ENCODE assay signal across 20 mouse cellular contexts in genomic region chr3:137594332-137594905, GRCm38 (mm10). TPM values are rescaled to one million over a fixed set of nuclear protein-coding genes. Genes with fewer than 3 reads are reported as not detected.
DNase-seq lines count a peak whose midpoint lies in the region; ATAC-seq and TF ChIP-seq lines count a peak whose summit lies in the region.
"Had no signal": no experiment of that assay in that cellular context is flagged by ENCODE, and none has a peak within 500 bp of the region (broad histone marks: within the 10 kb centered on the region; RNA-seq: fewer than 3 reads in every experiment).

No protein-coding gene starts in this region.

- H3K9me3 ChIP-seq in forebrain, embryonic 11.5 days (ENCODE audit: control insufficient read depth, low read length): no peaks in the 10 kb centered on the region
- H3K9me3 ChIP-seq in forebrain, embryonic 12.5 days: no peaks in the 10 kb centered on the region
- no peaks in the 10 kb centered on the region for H3K9me3 ChIP-seq in midbrain, embryonic 11.5 days (ENCODE audit: control insufficient read depth, low read length)
- no peaks in the 10 kb centered on the region for H3K9me3 ChIP-seq in midbrain, embryonic 16.5 days (replicated peaks; ENCODE audit: control insufficient read depth, low read length, poor library complexity, severe bottlenecking)
- H3K9me3 ChIP-seq: embryonic facial prominence, embryonic 13.5 days; heart, embryonic 15.5 days; hindbrain, embryonic 10.5 days had no signal

- peak; percentile 44 for DNase-seq in forebrain, embryonic 11.5 days (ENCODE audit: low spot score)
- peak; percentile 68 for DNase-seq in brain, embryonic 14.5 days (ENCODE audit: low read depth)
- peak; percentile 79 for DNase-seq in midbrain, embryonic 11.5 days (ENCODE audit: low spot score, missing footprints)
- no peak for DNase-seq in cerebellum, postnatal 36 days
- DNase-seq: adrenal gland, adult 2 months; adrenal gland, postnatal 25 days; cerebellum, adult 9-10 months; cerebellum, postnatal 25 days; gastrocnemius, postnatal 36 days; heart, adult 2 months; heart, postnatal 14 days had no signal

- ATAC-seq in forebrain, embryonic 11.5 days (replicated peaks; ENCODE audit: low FRiP score): peak; percentile 42; the same call in 1 of the 2 replicates
- no peak for ATAC-seq in forebrain, embryonic 12.5 days (ENCODE audit: low FRiP score)
- no peak for ATAC-seq in midbrain, embryonic 11.5 days (ENCODE audit: low FRiP score)
- peak; percentile 77 for ATAC-seq in midbrain, embryonic 16.5 days
- no peak for ATAC-seq in CD4-positive, CD25-positive, alpha-beta regulatory T cell, adult 4 months
- ATAC-seq: intestine, embryonic 16.5 days had no signal

- no peak for TF ChIP-seq POLR2A in brain, embryonic 14.5 days (IDR thresholded peaks at IDR 0.05; ENCODE audit: borderline replicate concordance, extremely low read depth, insufficient read depth, insufficient read length, poor library complexity, severe bottlenecking)

- H3K36me3 ChIP-seq in forebrain, embryonic 11.5 days (ENCODE audit: control insufficient read depth, insufficient read depth, low read length): no peaks in the 10 kb centered on the region
- H3K36me3 ChIP-seq in forebrain, embryonic 12.5 days (replicated peaks): no peaks in the 10 kb centered on the region
- H3K36me3 ChIP-seq in midbrain, embryonic 11.5 days (ENCODE audit: control insufficient read depth, insufficient read depth, low read length): no peaks in the 10 kb centered on the region
- H3K36me3 ChIP-seq in midbrain, embryonic 16.5 days (ENCODE audit: control insufficient read depth, insufficient read depth, low read length): no peaks in the 10 kb centered on the region
- H3K36me3 ChIP-seq: embryonic facial prominence, embryonic 13.5 days; heart, embryonic 15.5 days; hindbrain, embryonic 10.5 days had no signal

- no peak for TF ChIP-seq CTCF in brain, embryonic 14.5 days (IDR thresholded peaks at IDR 0.05; ENCODE audit: borderline replicate concordance, extremely low read depth, insufficient read depth, insufficient read length)

- no peak overlapping the region for H3K4me3 ChIP-seq in forebrain, embryonic 11.5 days (ENCODE audit: low read depth, low read length)
- H3K4me3 ChIP-seq in forebrain, embryonic 12.5 days (replicated peaks): no peak overlapping the region
- H3K4me3 ChIP-seq in midbrain, embryonic 11.5 days (ENCODE audit: low read depth, low read length): no peak overlapping the region
- H3K4me3 ChIP-seq in midbrain, embryonic 16.5 days (ENCODE audit: low read depth, low read length): no peak overlapping the region
- H3K4me3 ChIP-seq: embryonic facial prominence, embryonic 13.5 days; heart, adult 2 months; heart, embryonic 15.5 days; hindbrain, embryonic 10.5 days had no signal

- H3K27ac ChIP-seq in forebrain, embryonic 11.5 days (ENCODE audit: low read depth, low read length): no peak overlapping the region
- no peak overlapping the region for H3K27ac ChIP-seq in forebrain, embryonic 12.5 days
- no peak overlapping the region for H3K27ac ChIP-seq in midbrain, embryonic 11.5 days (ENCODE audit: low read depth, low read length)
- peak overlapping the region; percentile 1; the same call in 1 of the 2 replicates for H3K27ac ChIP-seq in midbrain, embryonic 16.5 days (ENCODE audit: low read length)
- H3K27ac ChIP-seq: embryonic facial prominence, embryonic 13.5 days; heart, adult 2 months; heart, embryonic 15.5 days; hindbrain, embryonic 10.5 days; hindbrain, embryonic 14.5 days had no signal

- 34% methylated on average over 4 of the region's 4 CpGs for WGBS in forebrain, embryonic 11.5 days
- WGBS in forebrain, embryonic 12.5 days: 23% methylated on average over 4 of the region's 4 CpGs
- WGBS in midbrain, embryonic 11.5 days: 46% methylated on average over 4 of the region's 4 CpGs
- WGBS in midbrain, embryonic 16.5 days: 16% methylated on average over 4 of the region's 4 CpGs

- H3K4me2 ChIP-seq in forebrain, embryonic 11.5 days (ENCODE audit: low read depth, low read length, severe bottlenecking): no peak overlapping the region
- no peak overlapping the region for H3K4me2 ChIP-seq in forebrain, embryonic 12.5 days
- no peak overlapping the region for H3K4me2 ChIP-seq in midbrain, embryonic 11.5 days
- H3K4me2 ChIP-seq in midbrain, embryonic 16.5 days (ENCODE audit: low read length): no peak overlapping the region
- H3K4me2 ChIP-seq: embryonic facial prominence, embryonic 13.5 days; heart, embryonic 11.5 days; heart, embryonic 15.5 days; hindbrain, embryonic 14.5 days had no signal

- H3K9ac ChIP-seq in forebrain, embryonic 11.5 days (ENCODE audit: low read length): no peak overlapping the region
- H3K9ac ChIP-seq in forebrain, embryonic 12.5 days: no peak overlapping the region
- H3K9ac ChIP-seq in midbrain, embryonic 11.5 days (ENCODE audit: low read length): no peak overlapping the region
- no peak overlapping the region for H3K9ac ChIP-seq in midbrain, embryonic 16.5 days (ENCODE audit: low read depth, low read length)
- H3K9ac ChIP-seq: embryonic facial prominence, embryonic 13.5 days; heart, embryonic 15.5 days; hindbrain, embryonic 14.5 days had no signal

- no peaks in the 10 kb centered on the region for H3K27me3 ChIP-seq in forebrain, embryonic 11.5 days (ENCODE audit: control insufficient read depth, insufficient read depth, low read length)
- H3K27me3 ChIP-seq in forebrain, embryonic 12.5 days: no peaks in the 10 kb centered on the region
- H3K27me3 ChIP-seq in midbrain, embryonic 11.5 days (ENCODE audit: control insufficient read depth, insufficient read depth, low read length): no peaks in the 10 kb centered on the region
- no peaks in the 10 kb centered on the region for H3K27me3 ChIP-seq in midbrain, embryonic 16.5 days (ENCODE audit: control insufficient read depth, insufficient read depth, low read depth, low read length)
- H3K27me3 ChIP-seq: embryonic facial prominence, embryonic 13.5 days; heart, embryonic 15.5 days had no signal

- peaks cover 3% of the 10 kb centered on the region; the same call in 1 of the 2 replicates for H3K4me1 ChIP-seq in forebrain, embryonic 11.5 days (replicated peaks; ENCODE audit: control insufficient read depth, insufficient read depth, low read length)
- peaks cover 9% of the 10 kb centered on the region; the same call in 1 of the 2 replicates for H3K4me1 ChIP-seq in forebrain, embryonic 12.5 days
- H3K4me1 ChIP-seq in midbrain, embryonic 11.5 days (ENCODE audit: control insufficient read depth, insufficient read depth, low read length): peaks cover 3% of the 10 kb centered on the region; the same call in 1 of the 2 replicates
- peaks cover 5% of the 10 kb centered on the region for H3K4me1 ChIP-seq in midbrain, embryonic 16.5 days (ENCODE audit: control insufficient read depth, insufficient read depth, low read length)
- H3K4me1 ChIP-seq: embryonic facial prominence, embryonic 13.5 days; heart, embryonic 15.5 days had no signal

RNA-seq across cellular contexts. Expression of gene Ddit4l, which starts 27.0 kb away (rescaled TPM):
- polyA plus RNA-seq in forebrain, embryonic 11.5 days (2014; fragmentation: Nextera tagmentation; extraction: Ambion mirVana): 9.2 and 11.9 TPM in 2 replicates
- 9.9 and 12.7 TPM in 2 replicates for polyA plus RNA-seq in forebrain, embryonic 12.5 days (2016; fragmentation: Nextera tagmentation; extraction: Ambion mirVana)
- 4.4 and 4.5 TPM in 2 replicates for polyA plus RNA-seq in brain, embryonic 14.5 days (2012; rRNA removed)
- polyA plus RNA-seq in midbrain, embryonic 11.5 days (2014; fragmentation: Nextera tagmentation; extraction: Ambion mirVana): 13.7 and 16.8 TPM in 2 replicates
- 6.5 and 7.7 TPM in 2 replicates for polyA plus RNA-seq in midbrain, embryonic 16.5 days (2015; fragmentation: Nextera tagmentation; extraction: Ambion mirVana)
- not detected for polyA plus RNA-seq in CD4-positive, CD25-positive, alpha-beta regulatory T cell, adult 4 months (2017; shearing (Covaris generic))

Comparison
In these comparisons a context has a peak if more than half of its experiments do, and no peak if none do; other contexts are left out.
1. ATAC-seq: peak in forebrain, embryonic 11.5 days (single experiment) and midbrain, embryonic 16.5 days (single experiment); none in forebrain, embryonic 12.5 days (single experiment), midbrain, embryonic 11.5 days (single experiment) and CD4-positive, CD25-positive, alpha-beta regulatory T cell, adult 4 months (single experiment).
2. DNase-seq: peak in forebrain, embryonic 11.5 days (single experiment), brain, embryonic 14.5 days (single experiment) and midbrain, embryonic 11.5 days (single experiment); none in cerebellum, postnatal 36 days (0 of 2).